Mouse (Mus musculus) kidney, postnatal 0 days (tissue): Measurements from ENCODE around the gene Rnasel. TPM values are rescaled to one million over a fixed set of nuclear protein-coding genes. Genes with fewer than 3 reads are reported as not detected.

Experiments used
- ATAC-seq: fragments of 200-750 bp; cut with Nextera tagmentation; replicated peaks from 2 replicates; pipeline ENCODE4 v1.8.0; 2017; ENCODE audit warnings: low read depth, moderate number of reproducible peaks, moderate TSS enrichment, moderate library complexity; ENCODE audit not compliant: low FRiP score
- DNase-seq: peaks from one replicate; pipeline ENCODE4 v3.0.0-alpha.2; 2016; ENCODE audit warnings: low spot score
- H3K27ac ChIP-seq: fragments of 300-500 bp; sonication (generic); 2 replicates; pipeline ENCODE4 v1.5.1; 2014; ENCODE audit warnings: mild to moderate bottlenecking
- H3K27me3 ChIP-seq: fragments of 300-500 bp; sonication (generic); 2 replicates; pipeline ENCODE4 v1.6.1; 2014; ENCODE audit warnings: low read length, mixed read lengths; ENCODE audit not compliant: insufficient read depth
- H3K36me3 ChIP-seq: fragments of 300-500 bp; sonication (generic); 2 replicates; pipeline ENCODE4 v1.6.1; 2014; ENCODE audit warnings: low read length, mixed read lengths; ENCODE audit not compliant: insufficient read depth
- H3K4me1 ChIP-seq: fragments of 300-500 bp; sonication (generic); replicated peaks from 2 replicates; pipeline ENCODE4 v1.6.1; 2014; ENCODE audit warnings: antibody characterized with exemption, low read length, mixed read lengths; ENCODE audit not compliant: insufficient read depth
- H3K4me2 ChIP-seq: fragments of 300-500 bp; sonication (generic); 2 replicates; pipeline ENCODE4 v1.6.1; 2014; ENCODE audit warnings: mild to moderate bottlenecking, low read length, moderate library complexity, mixed read lengths
- H3K4me3 ChIP-seq: fragments of 300-500 bp; sonication (generic); replicated peaks from 2 replicates; pipeline ENCODE4 v1.5.1; 2014; ENCODE audit warnings: low read depth, low read length
- H3K9ac ChIP-seq: fragments of 300-500 bp; sonication (generic); 2 replicates; pipeline ENCODE4 v1.6.1; 2014; ENCODE audit warnings: low read depth, low read length
- H3K9me3 ChIP-seq: fragments of 300-500 bp; sonication (generic); replicated peaks from 2 replicates; pipeline ENCODE4 v1.6.1; 2016; ENCODE audit warnings: low read length, inconsistent platforms, mixed read lengths
- CTCF ChIP-seq: IDR thresholded peaks from 2 replicates; pipeline ENCODE4 v1.5.1; 2016; ENCODE audit warnings: antibody characterized with exemption, low read depth, mild to moderate bottlenecking, moderate library complexity
- WGBS: fragments of 180-500 bp; shearing (Covaris S2); extraction: QIAGEN DNeasy Blood & Tissue Kit; methylation state at CpG from one replicate; pipeline ENCODE4 v1.1.7; 2014; 5-methylcytosine and 5-hydroxymethylcytosine counted together
- polyA plus RNA-seq: library from polyadenylated mRNA; unstranded; fragments of >200 nt; fragmentation: Nextera tagmentation; extraction: Ambion mirVana; gene quantifications from 2 replicates; pipeline ENCODE4 v1.2.1, GENCODE M21; 2015

Rnasel gene
- polyA plus RNA-seq, 1 experiment from 2014 or later = 10.8 TPM

GRCm38 (mm10) chr1:153734866-153735265, 14.4 kb upstream of the Rnasel start:
- TF ChIP-seq CTCF = no peak
- 83% methylated on average over 4 of the region's 4 CpGs for WGBS
- no peaks in the 10 kb centered on the region for H3K9me3 ChIP-seq

GRCm38 (mm10) chr1:153736096-153736495, 13.1 kb upstream of the Rnasel start:
- Histone ChIP-seq H3K27me3 (peaks cover 1% of the 10 kb centered on the region; the same call in 1 of the 2 replicates), H3K4me3 (no peak overlapping the region), H3K9me3 (no peaks in the 10 kb centered on the region), H3K27ac (no peak overlapping the region), H3K4me2 (no peak overlapping the region), H3K9ac (no peak overlapping the region), H3K36me3 (no peaks in the 10 kb centered on the region), H3K4me1 (no peaks in the 10 kb centered on the region; the same call in 1 of the 2 replicates)
- peak; percentile 28 for DNase-seq
- WGBS = 60% methylated on average over 6 of the region's 6 CpGs
- no peak for TF ChIP-seq CTCF
- no peak for ATAC-seq

More at GRCm38 (mm10) chr1:153734866-153735265, 14.4 kb upstream of the Rnasel start:
- H3K4me3 ChIP-seq = no peak overlapping the region
- DNase-seq (no peak), ATAC-seq (no peak)
- no peak overlapping the region for H3K4me2 ChIP-seq
- no peak overlapping the region for H3K9ac ChIP-seq
- no peak overlapping the region for H3K27ac ChIP-seq
- H3K27me3 ChIP-seq = no peaks in the 10 kb centered on the region
- no peaks in the 10 kb centered on the region; the same call in 1 of the 2 replicates for H3K4me1 ChIP-seq
- no peaks in the 10 kb centered on the region for H3K36me3 ChIP-seq

- Histone ChIP-seq H3K27me3 (peaks cover 4% of the 10 kb centered on the region; the same call in 1 of the 2 replicates), H3K4me3 (no peak overlapping the region), H3K9me3 (no peaks in the 10 kb centered on the region), H3K27ac (no peak overlapping the region), H3K9ac (no peak overlapping the region), H3K36me3 (no peaks in the 10 kb centered on the region), H3K4me1 (no peaks in the 10 kb centered on the region; the same call in 1 of the 2 replicates), H3K4me2 (no peak overlapping the region)
- ATAC-seq = no peak
- TF ChIP-seq CTCF = no peak
- DNase-seq = no peak
- WGBS = 64% methylated on average over 9 of the region's 9 CpGs
Measured at GRCm38 (mm10) chr1:153737101-153738085, 11.8 kb upstream of the Rnasel start.

- H3K9me3 ChIP-seq = no peaks in the 10 kb centered on the region
- H3K4me3 ChIP-seq = peak overlapping the region; percentile 20
- ATAC-seq (no peak), DNase-seq (peak; percentile 61)
- H3K4me2 ChIP-seq = peak overlapping the region; percentile 55
- H3K27me3 ChIP-seq = peaks cover 4% of the 10 kb centered on the region; the same call in 1 of the 2 replicates
- H3K9ac ChIP-seq = 0 out of 2 replicates have a peak overlapping the region, but pooled peaks have one; percentile 42
- WGBS = 17% methylated on average over 13 of the region's 13 CpGs
- 0 out of 2 replicates have a peak, but pooled peaks have one; percentile 20 for TF ChIP-seq CTCF
- H3K27ac ChIP-seq = no peak overlapping the region
- H3K4me1 ChIP-seq = no peaks in the 10 kb centered on the region; the same call in 1 of the 2 replicates
- no peaks in the 10 kb centered on the region for H3K36me3 ChIP-seq
Measured at GRCm38 (mm10) chr1:153739437-153740015, 9.7 kb upstream of the Rnasel start.

GRCm38 (mm10) chr1:153740145-153740544, 9.1 kb upstream of the Rnasel start, which contains the start of gene Rgs16:
Gene Rgs16 (plus strand): TSS chr1:153740349.
- Histone ChIP-seq H3K27me3 (peaks cover 4% of the 10 kb centered on the region; the same call in 1 of the 2 replicates), H3K4me1 (no peaks in the 10 kb centered on the region; the same call in 1 of the 2 replicates), H3K4me3 (peak within 1 kb of the TSS; percentile 20), H3K9me3 (no peaks in the 10 kb centered on the region), H3K9ac (peak within 1 kb of the TSS; percentile 42; the same call in 1 of the 2 replicates), H3K27ac (no peak within 1 kb of the TSS), H3K36me3 (no peaks in the 10 kb centered on the region), H3K4me2 (peak within 1 kb of the TSS; percentile 55)
- DNase-seq (peak; percentile 87), ATAC-seq (peak; percentile 38; the same call in 1 of the 2 replicates)
- WGBS = under 1% methylated on average over 27 of the region's 28 CpGs
- TF ChIP-seq CTCF = no peak

GRCm38 (mm10) chr1:153740775-153741400, 8.3 kb upstream of the Rnasel start:
- 43% methylated on average over 12 of the region's 12 CpGs for WGBS
- ATAC-seq (no peak), DNase-seq (no peak)
- no peaks in the 10 kb centered on the region; the same call in 1 of the 2 replicates for H3K4me1 ChIP-seq
- H3K36me3 ChIP-seq = no peaks in the 10 kb centered on the region
- H3K4me2 ChIP-seq = peak overlapping the region; percentile 55
- no peaks in the 10 kb centered on the region for H3K9me3 ChIP-seq
- no peak overlapping the region for H3K27ac ChIP-seq
- H3K9ac ChIP-seq = no peak overlapping the region
- H3K4me3 ChIP-seq = peak overlapping the region; percentile 20
- peaks cover 4% of the 10 kb centered on the region; the same call in 1 of the 2 replicates for H3K27me3 ChIP-seq
- TF ChIP-seq CTCF = no peak
